Mouse (Mus musculus): ENCODE data around the gene Abca17. TPM values are rescaled to one million over a fixed set of nuclear protein-coding genes. Genes with fewer than 3 reads are reported as not detected.
A peak's percentile ranks its signal among the peaks of the same experiment; 100 is the strongest.

Abca17 gene
- polyA plus RNA-seq, 1 experiment from 2014 or later = not detected

DNA sequence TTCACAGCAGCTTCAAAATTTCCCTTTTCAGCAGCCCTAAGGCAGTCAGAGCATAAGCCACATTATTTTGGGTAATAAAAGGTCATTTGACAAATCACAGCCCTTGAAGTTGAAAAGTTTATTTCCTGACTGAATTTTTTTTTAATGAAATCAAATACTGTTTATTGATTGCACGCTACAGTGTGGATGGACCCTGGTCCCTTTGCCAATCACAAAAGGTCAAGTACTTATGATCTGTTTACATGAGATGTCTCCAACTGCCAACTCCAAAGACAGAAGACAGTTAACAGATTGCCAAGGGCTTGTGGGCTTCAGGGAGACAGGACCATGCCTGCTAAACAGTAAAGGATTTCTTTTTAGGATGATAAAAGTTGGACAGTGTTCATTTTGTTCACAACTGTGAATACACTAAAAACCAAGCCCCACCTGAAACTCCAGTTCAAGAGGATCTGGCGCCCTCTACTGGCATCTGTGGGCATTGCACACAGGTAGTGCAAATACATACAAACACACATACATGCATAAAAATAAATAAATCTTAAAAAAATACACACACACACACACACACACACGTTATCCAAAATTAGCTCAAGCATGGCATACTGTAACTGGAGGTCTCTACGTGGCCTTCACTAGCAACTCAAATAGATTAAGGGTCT, 107.4 kb downstream of the Abca17 start:
- no peak overlapping the region for H3K9ac ChIP-seq (replicated peaks)
- H3K27ac ChIP-seq (ENCODE audit: low read depth) = no peak overlapping the region
- DNase-seq (peak; percentile 82), ATAC-seq (no peak)
- H3K4me1 ChIP-seq (ENCODE audit: insufficient read depth) = no peaks in the 10 kb centered on the region
- WGBS (ENCODE audit: insufficient replicate concordance) = 89% methylated on average over 4 of the region's 4 CpGs
- no peaks in the 10 kb centered on the region for H3K9me3 ChIP-seq (ENCODE audit: low read length)
- H3K36me3 ChIP-seq (replicated peaks; ENCODE audit: insufficient read depth, low read length) = peaks cover 87% of the 10 kb centered on the region
- TF ChIP-seq EP300 (IDR thresholded peaks at IDR 0.05; ENCODE audit: low read depth) (no peak), CTCF (IDR thresholded peaks at IDR 0.05; ENCODE audit: low read depth) (peak; percentile 88)
- H3K4me3 ChIP-seq (ENCODE audit: low read depth, low read length) = no peak overlapping the region
- no peak overlapping the region for H3K4me2 ChIP-seq (ENCODE audit: low read depth, low read length)
- H3K27me3 ChIP-seq (ENCODE audit: insufficient read depth, low read length) = no peaks in the 10 kb centered on the region

DNA sequence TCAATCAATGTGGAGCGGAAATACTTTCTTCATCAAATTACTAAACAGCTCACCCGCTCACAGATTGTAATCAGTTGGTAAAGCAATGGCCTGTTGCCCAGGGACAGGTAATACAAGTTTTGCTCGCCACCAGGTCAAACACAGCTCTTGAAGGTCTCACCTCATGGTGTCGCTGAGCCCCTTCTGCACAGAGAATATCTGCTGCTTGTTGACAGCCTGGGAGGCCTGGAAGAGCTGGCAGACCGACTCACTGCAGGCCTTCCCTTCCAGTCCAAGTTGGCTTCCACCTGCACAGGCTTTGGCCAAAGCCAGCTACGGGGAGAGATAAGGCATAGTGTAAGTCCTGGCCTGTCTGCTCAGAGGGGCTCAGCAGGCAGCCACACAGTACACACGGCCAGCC, 113.9 kb downstream of the Abca17 start:
- Histone ChIP-seq H3K27me3 (ENCODE audit: insufficient read depth, low read length) (no peaks in the 10 kb centered on the region), H3K9me3 (ENCODE audit: low read length) (no peaks in the 10 kb centered on the region), H3K27ac (ENCODE audit: low read depth) (no peak overlapping the region), H3K4me2 (ENCODE audit: low read depth, low read length) (no peak overlapping the region), H3K9ac (replicated peaks) (no peak overlapping the region), H3K4me1 (ENCODE audit: insufficient read depth) (no peaks in the 10 kb centered on the region), H3K36me3 (replicated peaks; ENCODE audit: insufficient read depth, low read length) (peaks cover 97% of the 10 kb centered on the region), H3K4me3 (ENCODE audit: low read depth, low read length) (no peak overlapping the region)
- WGBS (ENCODE audit: insufficient replicate concordance) = 96% methylated on average over 7 of the region's 7 CpGs
- ATAC-seq (no peak), DNase-seq (no peak)
- no peak for TF ChIP-seq EP300 (IDR thresholded peaks at IDR 0.05; ENCODE audit: low read depth)

DNA sequence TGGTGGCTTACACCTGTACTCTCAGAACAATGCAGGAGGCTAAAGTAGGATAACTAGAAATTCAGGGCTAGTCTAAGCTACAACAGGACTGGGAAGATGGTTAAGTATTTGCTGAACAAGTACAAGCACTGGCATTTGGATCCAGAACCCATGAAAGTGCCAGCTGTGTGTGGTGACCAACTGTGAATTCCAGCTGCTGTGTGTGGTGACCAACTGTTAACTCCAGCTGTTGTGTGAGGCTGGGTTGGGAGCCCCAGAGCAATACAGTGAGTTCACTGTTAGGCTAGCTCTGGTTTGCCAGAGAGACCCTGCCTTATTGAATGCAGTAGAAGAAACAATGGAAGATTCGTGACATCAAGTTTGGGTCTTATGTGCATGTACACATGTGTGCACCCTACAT, 114.4 kb downstream of the Abca17 start:
- ATAC-seq (no peak), DNase-seq (no peak)
- no peak overlapping the region for H3K4me2 ChIP-seq (ENCODE audit: low read depth, low read length)
- 92% methylated on average over 1 of the region's 1 CpGs for WGBS (ENCODE audit: insufficient replicate concordance)
- H3K4me3 ChIP-seq (ENCODE audit: low read depth, low read length) = no peak overlapping the region
- no peaks in the 10 kb centered on the region for H3K9me3 ChIP-seq (ENCODE audit: low read length)
- TF ChIP-seq CTCF (IDR thresholded peaks at IDR 0.05; ENCODE audit: low read depth) (no peak), EP300 (IDR thresholded peaks at IDR 0.05; ENCODE audit: low read depth) (no peak)
- H3K27ac ChIP-seq (ENCODE audit: low read depth) = no peak overlapping the region
- no peaks in the 10 kb centered on the region for H3K4me1 ChIP-seq (ENCODE audit: insufficient read depth)
- peaks cover 97% of the 10 kb centered on the region for H3K36me3 ChIP-seq (replicated peaks; ENCODE audit: insufficient read depth, low read length)
- H3K27me3 ChIP-seq (ENCODE audit: insufficient read depth, low read length) = no peaks in the 10 kb centered on the region
- H3K9ac ChIP-seq (replicated peaks) = no peak overlapping the region

DNA sequence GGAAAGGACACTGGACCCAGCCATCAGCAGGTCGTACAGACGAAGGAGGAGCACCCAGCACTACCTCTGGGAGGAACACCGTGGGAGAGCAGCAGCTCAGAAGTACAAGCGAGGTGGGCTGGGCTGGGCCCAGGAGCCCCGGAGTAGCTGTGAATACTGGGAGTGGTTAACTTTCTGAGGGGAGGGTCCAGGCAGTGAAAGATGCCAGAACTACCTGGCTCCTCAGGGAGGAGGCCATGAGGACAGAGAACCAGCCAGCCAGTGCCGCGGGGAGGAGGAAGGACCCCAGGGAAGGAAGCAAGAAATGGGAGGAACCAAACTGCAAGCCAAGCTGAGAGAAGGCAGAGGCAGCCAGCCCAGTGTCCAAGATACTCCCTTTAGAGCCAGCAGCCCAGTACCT, 122.9 kb downstream of the Abca17 start:
- Histone ChIP-seq H3K27me3 (ENCODE audit: insufficient read depth, low read length) (no peaks in the 10 kb centered on the region), H3K9ac (replicated peaks) (no peak overlapping the region), H3K9me3 (ENCODE audit: low read length) (no peaks in the 10 kb centered on the region), H3K27ac (ENCODE audit: low read depth) (no peak overlapping the region), H3K4me1 (ENCODE audit: insufficient read depth) (peaks cover 18% of the 10 kb centered on the region), H3K4me3 (ENCODE audit: low read depth, low read length) (no peak overlapping the region), H3K36me3 (replicated peaks; ENCODE audit: insufficient read depth, low read length) (peaks cover 94% of the 10 kb centered on the region), H3K4me2 (ENCODE audit: low read depth, low read length) (no peak overlapping the region)
- WGBS (ENCODE audit: insufficient replicate concordance) = 91% methylated on average over 7 of the region's 7 CpGs
- DNase-seq (no peak), ATAC-seq (no peak)
- no peak for TF ChIP-seq CTCF (IDR thresholded peaks at IDR 0.05; ENCODE audit: low read depth)
- no peak for TF ChIP-seq EP300 (IDR thresholded peaks at IDR 0.05; ENCODE audit: low read depth)

DNA sequence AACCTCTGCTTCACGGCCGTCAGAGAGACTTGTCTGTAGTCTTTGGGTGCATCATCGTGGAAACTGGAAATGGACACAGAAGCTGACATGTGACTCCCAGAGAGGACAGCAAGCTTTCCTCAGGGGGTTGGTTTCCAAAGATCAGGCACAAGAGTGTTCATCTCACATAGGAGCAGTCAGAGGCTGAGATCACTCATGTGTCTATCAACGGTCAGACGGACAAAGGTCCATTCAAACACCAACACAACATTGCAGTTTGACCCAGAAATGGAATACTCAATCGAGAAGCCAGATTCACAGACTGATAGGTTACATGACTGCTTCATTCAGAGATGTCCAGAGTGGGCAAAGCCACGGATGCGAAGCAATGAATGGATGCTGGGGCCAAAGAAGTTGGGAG, 124.1 kb downstream of the Abca17 start:
- H3K36me3 ChIP-seq (replicated peaks; ENCODE audit: insufficient read depth, low read length) = peaks cover 87% of the 10 kb centered on the region

DNA sequence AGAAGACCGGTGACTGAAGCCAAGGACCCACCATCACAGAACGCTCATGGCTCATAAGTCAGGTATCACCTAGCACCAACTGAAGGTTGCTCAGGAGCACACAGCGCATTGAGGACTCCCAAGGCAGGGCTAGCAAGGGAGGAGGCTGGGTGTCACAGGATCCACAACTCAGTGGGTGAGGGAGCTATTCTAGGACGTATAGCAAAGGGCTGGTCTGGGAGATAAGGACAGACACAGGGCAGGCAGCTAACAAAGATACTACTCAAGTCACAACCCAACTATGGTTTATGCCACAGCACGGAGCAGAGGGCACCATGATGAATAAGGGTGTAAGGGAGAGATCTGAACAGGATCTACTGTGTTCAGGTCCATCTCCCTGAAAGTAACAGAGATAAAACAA, 125.0 kb downstream of the Abca17 start:
- peaks cover 25% of the 10 kb centered on the region for H3K4me1 ChIP-seq (ENCODE audit: insufficient read depth)
- TF ChIP-seq EP300 (IDR thresholded peaks at IDR 0.05; ENCODE audit: low read depth) = peak; percentile 86
- no peak for TF ChIP-seq CTCF (IDR thresholded peaks at IDR 0.05; ENCODE audit: low read depth)
- H3K27me3 ChIP-seq (ENCODE audit: insufficient read depth, low read length) = no peaks in the 10 kb centered on the region
- peaks cover 79% of the 10 kb centered on the region for H3K36me3 ChIP-seq (replicated peaks; ENCODE audit: insufficient read depth, low read length)
- no peaks in the 10 kb centered on the region for H3K9me3 ChIP-seq (ENCODE audit: low read length)
- peak; percentile 74 for ATAC-seq
- H3K4me2 ChIP-seq (ENCODE audit: low read depth, low read length) = peak overlapping the region; percentile 33
- peak overlapping the region; percentile 84 for H3K27ac ChIP-seq (ENCODE audit: low read depth)
- 56% methylated on average over 5 of the region's 5 CpGs for WGBS (ENCODE audit: insufficient replicate concordance)
- H3K9ac ChIP-seq (replicated peaks) = peak overlapping the region; percentile 55
- no peak for DNase-seq
- H3K4me3 ChIP-seq (ENCODE audit: low read depth, low read length) = no peak overlapping the region

More for the DNA sequence above, 124.1 kb downstream of the Abca17 start:
- WGBS (ENCODE audit: insufficient replicate concordance) = 84% methylated on average over 8 of the region's 8 CpGs
- Histone ChIP-seq H3K4me3 (ENCODE audit: low read depth, low read length) (no peak overlapping the region), H3K9me3 (ENCODE audit: low read length) (no peaks in the 10 kb centered on the region), H3K9ac (replicated peaks) (no peak overlapping the region; the same call in 1 of the 2 replicates), H3K27me3 (ENCODE audit: insufficient read depth, low read length) (no peaks in the 10 kb centered on the region), H3K27ac (ENCODE audit: low read depth) (peak overlapping the region; percentile 84), H3K4me2 (ENCODE audit: low read depth, low read length) (peak overlapping the region; percentile 33), H3K4me1 (ENCODE audit: insufficient read depth) (peaks cover 21% of the 10 kb centered on the region)
- TF ChIP-seq CTCF (IDR thresholded peaks at IDR 0.05; ENCODE audit: low read depth) (no peak), EP300 (IDR thresholded peaks at IDR 0.05; ENCODE audit: low read depth) (no peak)
- DNase-seq (no peak), ATAC-seq (peak; percentile 37)

Data from liver, postnatal 0 days (tissue).